Mouse (Mus musculus) cortical plate, adult 2 months (tissue): ENCODE measurements around the gene Braf.
"Not testable (repeated sequence)": the region's sequence is repeated elsewhere in the genome, so short reads cannot be mapped to it uniquely, and the experiment has no call there.

Experiments
- CTCF ChIP-seq: fragments of 200-500 bp; IDR thresholded peaks from 2 replicates; pipeline ENCODE4 v1.5.1; 2011; ENCODE audit warnings: mild to moderate bottlenecking, control low read depth, low read length; ENCODE audit not compliant: insufficient read depth; ENCODE audit errors: extremely low read depth
- POLR2A ChIP-seq: fragments of 200-500 bp; IDR thresholded peaks from 2 replicates; pipeline ENCODE4 v1.6.1; 2011; ENCODE audit warnings: mild to moderate bottlenecking, low read length, control low read depth; ENCODE audit not compliant: insufficient read depth; ENCODE audit errors: extremely low read depth

GRCm38 (mm10) chr6:39686839-39687238 lies 38.4 kb downstream of the Braf start:
- TF ChIP-seq POLR2A, CTCF: not testable (repeated sequence)
